Mouse (Mus musculus): ENCODE data around the gene Nmnat1.
"Not testable (repeated sequence)": the region's sequence is repeated elsewhere in the genome, so short reads cannot be mapped to it uniquely, and the experiment has no call there.

DNA sequence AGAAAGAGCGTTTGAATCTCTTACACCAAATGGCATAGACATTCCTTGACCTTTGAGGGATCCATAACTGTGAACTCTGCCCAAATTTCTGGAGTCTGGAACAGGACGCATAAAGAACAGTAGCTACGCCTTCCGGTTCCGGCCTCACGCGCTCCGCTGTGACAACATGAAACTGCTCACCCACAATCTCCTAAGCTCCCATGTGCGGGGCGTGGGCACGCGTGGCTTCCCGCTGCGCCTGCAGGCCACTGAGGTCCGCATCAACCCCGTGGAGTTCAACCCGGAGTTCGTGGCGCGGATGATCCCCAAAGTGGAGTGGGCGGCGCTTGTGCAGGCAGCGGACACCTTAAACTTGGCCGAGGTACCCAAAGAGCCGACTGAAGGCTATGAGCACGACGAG lies 27.8 kb downstream of the Nmnat1 start:
- TF ChIP-seq MAFK (IDR thresholded peaks at IDR 0.05; ENCODE audit: borderline replicate concordance, low read depth, low read length); TAL1 (IDR thresholded peaks at IDR 0.05; ENCODE audit: low read length); RAD21 (IDR thresholded peaks at IDR 0.05; ENCODE audit: low read depth, low read length); CTCF (IDR thresholded peaks at IDR 0.05 in 2 of 3, conservative IDR thresholded peaks at IDR 0.05 in 1 of 3; ENCODE audit: control insufficient read depth in 1 of 3, insufficient read depth in 1 of 3, low read depth in 2 of 3, low read length in 3 of 3, poor library complexity in 1 of 3, severe bottlenecking in 1 of 3); USF2 (IDR thresholded peaks at IDR 0.05; ENCODE audit: borderline replicate concordance in 1 of 2, insufficient read depth in 1 of 2, low read depth in 1 of 2, low read length in 2 of 2); HCFC1 (IDR thresholded peaks at IDR 0.05; ENCODE audit: low read depth, low read length); E2F4 (IDR thresholded peaks at IDR 0.05; ENCODE audit: borderline replicate concordance, low read depth, low read length); POLR2A (IDR thresholded peaks at IDR 0.05; ENCODE audit: control insufficient read depth in 1 of 2, insufficient read depth in 1 of 2, low read depth in 1 of 2, low read length in 2 of 2, poor library complexity in 1 of 2); EP300 (IDR thresholded peaks at IDR 0.05; ENCODE audit: low read depth in 1 of 2, low read length in 2 of 2); MEF2A (IDR thresholded peaks at IDR 0.05; ENCODE audit: extremely low read depth, insufficient replicate concordance, low read depth, low read length, poor library complexity, severe bottlenecking); ELF1 (IDR thresholded peaks at IDR 0.05; ENCODE audit: low read depth, low read length); NELFE (IDR thresholded peaks at IDR 0.05; ENCODE audit: low read depth, low read length): not testable (repeated sequence)

All from MEL (cell line).